In genomic region chr7:73426752-73427386, GRCm38 (mm10) we compare ENCODE assay signal across 19 mouse cellular contexts. TPM values are rescaled to one million over a fixed set of nuclear protein-coding genes. Genes with fewer than 3 reads are reported as not detected.
DNase-seq lines count a peak whose midpoint lies in the region; ATAC-seq and TF ChIP-seq lines count a peak whose summit lies in the region.
"Had no signal": no experiment of that assay in that cellular context is flagged by ENCODE, and none has a peak within 500 bp of the region (broad histone marks: within the 10 kb centered on the region; RNA-seq: fewer than 3 reads in every experiment).

No protein-coding gene starts in this region.

- TF ChIP-seq CTCF in heart, adult 2 months (IDR thresholded peaks at IDR 0.05), result no peak

- H3K79me2 ChIP-seq in heart, adult 2 months (replicated peaks; ENCODE audit: control insufficient read depth, insufficient read depth, low read length), result no peaks in the 10 kb centered on the region

- H3K4me3 ChIP-seq in heart, adult 2 months, result no peak overlapping the region
- no peak overlapping the region for H3K4me3 ChIP-seq in midbrain, embryonic 12.5 days
- H3K4me3 ChIP-seq in midbrain, embryonic 15.5 days, result no peak overlapping the region
- no peak overlapping the region for H3K4me3 ChIP-seq in intestine, embryonic 15.5 days (replicated peaks)
- H3K4me3 ChIP-seq: embryonic facial prominence, embryonic 12.5 days; forebrain, embryonic 15.5 days; heart, embryonic 12.5 days had no signal

- ATAC-seq in midbrain, embryonic 12.5 days (ENCODE audit: low FRiP score, low read depth), result no peak
- no peak for ATAC-seq in midbrain, embryonic 15.5 days (replicated peaks)
- no peak for ATAC-seq in intestine, embryonic 15.5 days
- ATAC-seq: forebrain, embryonic 15.5 days; inflammation-experienced regulatory T-cells, adult 6 months had no signal

- H3K27me3 ChIP-seq in heart, adult 2 months (ENCODE audit: control insufficient read depth, insufficient read depth, low read length), result no peaks in the 10 kb centered on the region
- H3K27me3 ChIP-seq in midbrain, embryonic 12.5 days, result no peaks in the 10 kb centered on the region
- no peaks in the 10 kb centered on the region for H3K27me3 ChIP-seq in midbrain, embryonic 15.5 days (replicated peaks)
- H3K27me3 ChIP-seq in intestine, embryonic 15.5 days (replicated peaks), result no peaks in the 10 kb centered on the region
- H3K27me3 ChIP-seq: embryonic facial prominence, embryonic 12.5 days; forebrain, embryonic 15.5 days; heart, embryonic 12.5 days had no signal

- 84% methylated on average over 8 of the region's 8 CpGs for WGBS in heart, adult 2 months
- 89% methylated on average over 8 of the region's 8 CpGs for WGBS in midbrain, embryonic 12.5 days
- WGBS in midbrain, embryonic 15.5 days, result 84% methylated on average over 8 of the region's 8 CpGs
- 75% methylated on average over 8 of the region's 8 CpGs for WGBS in intestine, embryonic 15.5 days

- intact Hi-C loops in heart, adult 2 months (cut with DNase I), result no loop called here

- H3K36me3 ChIP-seq in heart, adult 2 months (ENCODE audit: control insufficient read depth, insufficient read depth, low read length), result peaks cover 3% of the 10 kb centered on the region
- peaks cover 42% of the 10 kb centered on the region for H3K36me3 ChIP-seq in midbrain, embryonic 12.5 days
- peaks cover 16% of the 10 kb centered on the region for H3K36me3 ChIP-seq in midbrain, embryonic 15.5 days (replicated peaks)
- H3K36me3 ChIP-seq in intestine, embryonic 15.5 days, result peaks cover 18% of the 10 kb centered on the region

- peaks cover 10% of the 10 kb centered on the region for H3K4me1 ChIP-seq in heart, adult 2 months (ENCODE audit: control insufficient read depth, insufficient read depth, low read length)
- H3K4me1 ChIP-seq in midbrain, embryonic 12.5 days, result peaks cover 25% of the 10 kb centered on the region
- peaks cover 15% of the 10 kb centered on the region for H3K4me1 ChIP-seq in midbrain, embryonic 15.5 days
- H3K4me1 ChIP-seq in intestine, embryonic 15.5 days (replicated peaks), result 0 out of 2 replicates have a peak, but pooled peaks cover 5% of the 10 kb centered on the region

- H3K4me2 ChIP-seq in midbrain, embryonic 12.5 days (replicated peaks), result no peak overlapping the region
- H3K4me2 ChIP-seq in midbrain, embryonic 15.5 days, result no peak overlapping the region
- no peak overlapping the region for H3K4me2 ChIP-seq in intestine, embryonic 15.5 days (replicated peaks)
- H3K4me2 ChIP-seq: embryonic facial prominence, embryonic 12.5 days; forebrain, embryonic 15.5 days; heart, embryonic 12.5 days; liver, embryonic 11.5 days; lung, embryonic 14.5 days; midbrain, embryonic 11.5 days had no signal

- H3K27ac ChIP-seq in heart, adult 2 months, result no peak overlapping the region
- peak overlapping the region; percentile 49 for H3K27ac ChIP-seq in midbrain, embryonic 12.5 days (replicated peaks)
- no peak overlapping the region for H3K27ac ChIP-seq in midbrain, embryonic 15.5 days
- H3K27ac ChIP-seq in intestine, embryonic 15.5 days, result no peak overlapping the region
- H3K27ac ChIP-seq: embryonic facial prominence, embryonic 12.5 days; forebrain, embryonic 15.5 days had no signal

- peak; percentile 85 for DNase-seq in heart, adult 11 months
- DNase-seq in heart, adult 2 months, result no peak
- DNase-seq in induced T-regulatory cell, adult 2 months (ENCODE audit: low read depth), result peak; percentile 3
- no peak for DNase-seq in adrenal gland, postnatal 4 days (ENCODE audit: low spot score in 2 of 2)
- DNase-seq: cerebellum, adult 11 months; cerebellum, postnatal 10 days; kidney, postnatal 4 days; lung, postnatal 4 days had no signal

- no peak for TF ChIP-seq EP300 in heart, adult 2 months (IDR thresholded peaks at IDR 0.05; ENCODE audit: insufficient read depth, low read depth, low read length)

- no peak for TF ChIP-seq POLR2A in heart, adult 2 months (IDR thresholded peaks at IDR 0.05; ENCODE audit: insufficient read depth, low read depth, low read length)

- no peak overlapping the region for H3K9ac ChIP-seq in heart, adult 2 months (ENCODE audit: low read depth, low read length)
- H3K9ac ChIP-seq in midbrain, embryonic 12.5 days (replicated peaks), result no peak overlapping the region
- H3K9ac ChIP-seq in midbrain, embryonic 15.5 days, result no peak overlapping the region
- H3K9ac ChIP-seq in intestine, embryonic 15.5 days, result no peak overlapping the region
- H3K9ac ChIP-seq: embryonic facial prominence, embryonic 12.5 days; forebrain, embryonic 15.5 days; heart, embryonic 12.5 days; lung, embryonic 14.5 days had no signal

- no peaks in the 10 kb centered on the region for H3K9me3 ChIP-seq in midbrain, embryonic 12.5 days
- H3K9me3 ChIP-seq in midbrain, embryonic 15.5 days, result no peaks in the 10 kb centered on the region
- no peaks in the 10 kb centered on the region for H3K9me3 ChIP-seq in intestine, embryonic 15.5 days
- H3K9me3 ChIP-seq: embryonic facial prominence, embryonic 12.5 days; forebrain, embryonic 15.5 days; heart, embryonic 12.5 days had no signal

RNA-seq across cellular contexts. Expression of gene Rgma, which starts 51.6 kb away (rescaled TPM):
- 10 to 100 TPM; 54.6 to 83.7 TPM for total RNA-seq in heart, adult 2 months (2021)
- polyA plus RNA-seq in heart, adult 2 months (2012; rRNA removed), result 27.4 and 28.7 TPM in 2 replicates
- polyA plus RNA-seq in midbrain, embryonic 12.5 days (2016; fragmentation: Nextera tagmentation; extraction: Ambion mirVana), result 55.7 and 62.9 TPM in 2 replicates
- polyA plus RNA-seq in midbrain, embryonic 15.5 days (2015; fragmentation: Nextera tagmentation; extraction: Ambion mirVana), result 46.6 and 50.4 TPM in 2 replicates
- polyA plus RNA-seq in intestine, embryonic 15.5 days (2015; fragmentation: Nextera tagmentation; extraction: Ambion mirVana), result 7.4 TPM in 2 replicates
- 10 to 100 TPM; 15.6 to 17.0 TPM for total RNA-seq in adrenal gland, postnatal 4 days (2021)
- total RNA-seq: neutrophil, adult 5-6 weeks had no signal
- polyA plus RNA-seq: inflammation-experienced regulatory T-cells, adult 6 months had no signal

Comparison
In these comparisons a context has a peak if more than half of its experiments do, and no peak if none do; other contexts are left out.
1. DNase-seq: peak in heart, adult 11 months (single experiment) and induced T-regulatory cell, adult 2 months (single experiment); none in heart, adult 2 months (0 of 2) and adrenal gland, postnatal 4 days (0 of 2).